Mouse (Mus musculus): Measurements from ENCODE around the gene Gm20388. TPM values are rescaled to one million over a fixed set of nuclear protein-coding genes. Genes with fewer than 3 reads are reported as not detected.
A peak's percentile ranks its signal among the peaks of the same experiment; 100 is the strongest.

Gm20388 gene
- polyA plus RNA-seq, 1 experiment, result 18.7 TPM

GRCm38 (mm10) chr8:119904323-119904911, 6.2 kb upstream of the Gm20388 start:
- 72% methylated on average over 12 of the region's 12 CpGs for WGBS
- Histone ChIP-seq H3K27ac (ENCODE audit: insufficient read depth, low read length) (no peak overlapping the region), H3K4me3 (replicated peaks; ENCODE audit: insufficient read depth, low read depth, low read length) (no peak overlapping the region), H3K27me3 (ENCODE audit: control insufficient read depth, insufficient read depth, low read length) (no peaks in the 10 kb centered on the region), H3K4me1 (ENCODE audit: control insufficient read depth, insufficient read depth, low read length) (no peaks in the 10 kb centered on the region)
- DNase-seq, result no peak
- no peak for TF ChIP-seq CTCF (IDR thresholded peaks at IDR 0.05; ENCODE audit: borderline replicate concordance, insufficient read depth, low read depth, low read length)
- no peak for TF ChIP-seq POLR2A (IDR thresholded peaks at IDR 0.05; ENCODE audit: borderline replicate concordance, insufficient read depth, low read length)

GRCm38 (mm10) chr8:119909944-119910546, 596 bp upstream of the Gm20388 start, which contains the start of gene Usp10:
Gene Usp10, plus strand, starts transcription at chr8:119910360.
- no peaks in the 10 kb centered on the region for H3K27me3 ChIP-seq (ENCODE audit: control insufficient read depth, insufficient read depth, low read length)
- WGBS, result 23% methylated on average over 13 of the region's 13 CpGs
- H3K4me1 ChIP-seq (ENCODE audit: control insufficient read depth, insufficient read depth, low read length), result peaks cover 4% of the 10 kb centered on the region
- peak within 1 kb of the TSS; percentile 88 for H3K4me3 ChIP-seq (replicated peaks; ENCODE audit: insufficient read depth, low read depth, low read length)
- TF ChIP-seq CTCF (IDR thresholded peaks at IDR 0.05; ENCODE audit: borderline replicate concordance, insufficient read depth, low read depth, low read length) (no peak), POLR2A (IDR thresholded peaks at IDR 0.05; ENCODE audit: borderline replicate concordance, insufficient read depth, low read length) (no peak)
- DNase-seq, result peak in 1 of 2 experiments; percentile 18
- peak within 1 kb of the TSS; percentile 95 for H3K27ac ChIP-seq (ENCODE audit: insufficient read depth, low read length)

- Histone ChIP-seq H3K4me1 (ENCODE audit: control insufficient read depth, insufficient read depth, low read length) (peaks cover 9% of the 10 kb centered on the region), H3K4me3 (replicated peaks; ENCODE audit: insufficient read depth, low read depth, low read length) (peak overlapping the region; percentile 88), H3K27me3 (ENCODE audit: control insufficient read depth, insufficient read depth, low read length) (no peaks in the 10 kb centered on the region), H3K27ac (ENCODE audit: insufficient read depth, low read length) (peak overlapping the region; percentile 72)
- 3% methylated on average over 30 of the region's 30 CpGs for WGBS
- no peak for DNase-seq
- TF ChIP-seq POLR2A (IDR thresholded peaks at IDR 0.05; ENCODE audit: borderline replicate concordance, insufficient read depth, low read length) (no peak), CTCF (IDR thresholded peaks at IDR 0.05; ENCODE audit: borderline replicate concordance, insufficient read depth, low read depth, low read length) (no peak)
These were observed 769 bp downstream of the Gm20388 start for GRCm38 (mm10) chr8:119911258-119911962.

GRCm38 (mm10) chr8:119912643-119913042, 2.0 kb downstream of the Gm20388 start:
- 58% methylated on average over 6 of the region's 6 CpGs for WGBS
- no peak for DNase-seq
- no peak overlapping the region for H3K4me3 ChIP-seq (replicated peaks; ENCODE audit: insufficient read depth, low read depth, low read length)
- TF ChIP-seq POLR2A (IDR thresholded peaks at IDR 0.05; ENCODE audit: borderline replicate concordance, insufficient read depth, low read length) (no peak), CTCF (IDR thresholded peaks at IDR 0.05; ENCODE audit: borderline replicate concordance, insufficient read depth, low read depth, low read length) (no peak)
- H3K27me3 ChIP-seq (ENCODE audit: control insufficient read depth, insufficient read depth, low read length), result no peaks in the 10 kb centered on the region
- no peak overlapping the region for H3K27ac ChIP-seq (ENCODE audit: insufficient read depth, low read length)
- H3K4me1 ChIP-seq (ENCODE audit: control insufficient read depth, insufficient read depth, low read length), result peaks cover 12% of the 10 kb centered on the region

GRCm38 (mm10) chr8:119913181-119913580, 2.5 kb downstream of the Gm20388 start:
- H3K4me3 ChIP-seq (replicated peaks; ENCODE audit: insufficient read depth, low read depth, low read length), result no peak overlapping the region
- H3K27ac ChIP-seq (ENCODE audit: insufficient read depth, low read length), result no peak overlapping the region
- peaks cover 12% of the 10 kb centered on the region for H3K4me1 ChIP-seq (ENCODE audit: control insufficient read depth, insufficient read depth, low read length)
- TF ChIP-seq CTCF (IDR thresholded peaks at IDR 0.05; ENCODE audit: borderline replicate concordance, insufficient read depth, low read depth, low read length) (no peak), POLR2A (IDR thresholded peaks at IDR 0.05; ENCODE audit: borderline replicate concordance, insufficient read depth, low read length) (no peak)
- no peaks in the 10 kb centered on the region for H3K27me3 ChIP-seq (ENCODE audit: control insufficient read depth, insufficient read depth, low read length)
- WGBS, result 70% methylated on average over 3 of the region's 3 CpGs
- no peak for DNase-seq

- Histone ChIP-seq H3K4me1 (ENCODE audit: control insufficient read depth, insufficient read depth, low read length) (peaks cover 12% of the 10 kb centered on the region), H3K27ac (ENCODE audit: insufficient read depth, low read length) (no peak overlapping the region), H3K4me3 (replicated peaks; ENCODE audit: insufficient read depth, low read depth, low read length) (no peak overlapping the region), H3K27me3 (ENCODE audit: control insufficient read depth, insufficient read depth, low read length) (no peaks in the 10 kb centered on the region)
- 60% methylated on average over 2 of the region's 2 CpGs for WGBS
- TF ChIP-seq CTCF (IDR thresholded peaks at IDR 0.05; ENCODE audit: borderline replicate concordance, insufficient read depth, low read depth, low read length), result no peak
- TF ChIP-seq POLR2A (IDR thresholded peaks at IDR 0.05; ENCODE audit: borderline replicate concordance, insufficient read depth, low read length), result no peak
- no peak for DNase-seq
These were observed 3.5 kb downstream of the Gm20388 start for GRCm38 (mm10) chr8:119914161-119914560.

- 92% methylated on average over 4 of the region's 4 CpGs for whole genome bisulfite sequencing
- H3K27ac ChIP-seq (ENCODE audit: insufficient read depth, low read length), result no peak overlapping the region
- no peaks in the 10 kb centered on the region for H3K27me3 ChIP-seq (ENCODE audit: control insufficient read depth, insufficient read depth, low read length)
- TF ChIP-seq CTCF (IDR thresholded peaks at IDR 0.05; ENCODE audit: borderline replicate concordance, insufficient read depth, low read depth, low read length), result no peak
- TF ChIP-seq POLR2A (IDR thresholded peaks at IDR 0.05; ENCODE audit: borderline replicate concordance, insufficient read depth, low read length), result no peak
- peaks cover 12% of the 10 kb centered on the region for H3K4me1 ChIP-seq (ENCODE audit: control insufficient read depth, insufficient read depth, low read length)
- DNase-seq, result no peak
- no peak overlapping the region for H3K4me3 ChIP-seq (replicated peaks; ENCODE audit: insufficient read depth, low read depth, low read length)
These were observed 4.7 kb downstream of the Gm20388 start for GRCm38 (mm10) chr8:119915298-119915697.
